Mouse (Mus musculus) testis, adult 2 months (tissue): ENCODE data around the gene Akap10.

Source experiments
- CTCF ChIP-seq: fragments of 200-500 bp; IDR thresholded peaks from 2 replicates; pipeline ENCODE4 v1.5.1; 2012; ENCODE audit warnings: low read depth, mild to moderate bottlenecking, inconsistent platforms, low read length, moderate library complexity; ENCODE audit not compliant: control insufficient read depth, insufficient read depth, insufficient replicate concordance
- POLR2A ChIP-seq: fragments of 200-500 bp; IDR thresholded peaks from 2 replicates; pipeline ENCODE4 v1.6.1; 2012; ENCODE audit warnings: low read depth, mild to moderate bottlenecking, inconsistent platforms, low read length, moderate library complexity; ENCODE audit not compliant: control insufficient read depth

GRCm38 (mm10) chr11:61882183-61882582 lies 47.9 kb downstream of the Akap10 start:
- TF ChIP-seq CTCF: no peak
- no peak for TF ChIP-seq POLR2A
